Mouse (Mus musculus): Measurements from ENCODE around the gene Sh3d21.

The Sh3d21 gene

DNA sequence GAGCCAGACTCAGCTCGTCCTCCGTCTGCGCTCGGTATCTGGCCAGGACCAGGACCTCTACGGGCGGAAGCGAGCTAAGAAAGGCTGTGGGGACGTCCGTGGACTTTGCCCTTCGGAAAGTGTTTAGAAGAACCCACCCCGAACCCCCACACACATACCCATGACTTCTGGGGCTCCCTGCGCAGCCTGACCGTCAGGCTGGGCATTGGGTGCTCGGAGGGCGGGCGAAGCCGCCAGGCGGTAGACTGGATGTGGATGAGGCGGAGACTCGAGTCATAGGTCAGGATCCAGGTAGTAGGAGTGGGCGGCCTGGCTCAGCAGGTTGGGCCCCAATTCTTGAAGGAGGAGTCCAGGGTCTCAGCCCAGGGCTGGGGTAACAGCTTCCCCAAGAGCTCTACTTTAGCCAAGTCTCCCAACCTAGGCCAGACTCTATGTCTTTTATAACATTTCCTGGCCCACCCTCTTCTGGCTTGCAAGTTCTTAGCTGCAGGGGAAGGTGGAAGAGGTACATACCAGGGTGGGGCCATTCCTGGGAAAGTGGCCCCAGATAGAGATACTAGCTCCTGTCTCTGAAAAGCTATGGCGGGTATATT, at the start of gene Sh3d21:
Gene Sh3d21 (minus strand): TSS at position 425 of the 593 bp plus-strand sequence.
- no peak for DNase-seq (ENCODE audit: low read depth, low spot score)
- Histone ChIP-seq H3K36me3 (ENCODE audit: control insufficient read depth, insufficient read depth, low read length, poor library complexity, severe bottlenecking) (peaks cover 3% of the 10 kb centered on the region; the same call in 1 of the 2 replicates), H3K27me3 (ENCODE audit: control insufficient read depth, insufficient read depth, low read length, poor library complexity, severe bottlenecking) (no peaks in the 10 kb centered on the region)

- H3K36me3 ChIP-seq (ENCODE audit: control insufficient read depth, insufficient read depth, low read length, poor library complexity, severe bottlenecking), result no peaks in the 10 kb centered on the region
- no peak for DNase-seq (ENCODE audit: low read depth, low spot score)
- H3K27me3 ChIP-seq (ENCODE audit: control insufficient read depth, insufficient read depth, low read length, poor library complexity, severe bottlenecking), result no peaks in the 10 kb centered on the region
Measured at GRCm38 (mm10) chr4:126207081-126207480, 43.8 kb upstream of the Sh3d21 start.

- H3K36me3 ChIP-seq (ENCODE audit: control insufficient read depth, insufficient read depth, low read length, poor library complexity, severe bottlenecking), result no peaks in the 10 kb centered on the region
- no peak for DNase-seq (ENCODE audit: low read depth, low spot score)
- no peaks in the 10 kb centered on the region for H3K27me3 ChIP-seq (ENCODE audit: control insufficient read depth, insufficient read depth, low read length, poor library complexity, severe bottlenecking)
Measured at GRCm38 (mm10) chr4:126205386-126205785, 42.1 kb upstream of the Sh3d21 start.

GRCm38 (mm10) chr4:126204661-126205230, 41.5 kb upstream of the Sh3d21 start:
- H3K27me3 ChIP-seq (ENCODE audit: control insufficient read depth, insufficient read depth, low read length, poor library complexity, severe bottlenecking), result no peaks in the 10 kb centered on the region

DNA sequence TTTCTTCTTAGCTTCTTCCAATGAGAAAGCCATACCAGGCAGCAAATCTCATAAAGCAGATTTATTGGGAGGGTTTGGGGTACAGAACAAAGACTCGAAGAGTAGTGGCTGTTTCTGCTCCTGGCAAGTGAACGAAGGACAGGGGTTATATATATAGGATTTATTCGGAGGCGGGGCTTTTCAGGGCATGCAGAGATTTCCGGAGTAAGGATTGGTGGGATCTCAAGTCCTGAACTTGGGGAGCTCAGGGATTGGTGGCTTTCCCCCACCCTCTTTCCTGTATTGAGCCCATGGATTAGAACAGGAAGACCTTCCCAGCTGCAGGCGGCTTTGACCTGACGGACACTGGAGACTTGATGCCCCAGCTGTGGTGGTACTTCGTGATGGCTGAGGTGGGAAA, 40.7 kb upstream of the Sh3d21 start:
- no peaks in the 10 kb centered on the region for H3K36me3 ChIP-seq (ENCODE audit: control insufficient read depth, insufficient read depth, low read length, poor library complexity, severe bottlenecking)
- no peak for DNase-seq (ENCODE audit: low read depth, low spot score)

More at GRCm38 (mm10) chr4:126204661-126205230, 41.5 kb upstream of the Sh3d21 start:
- no peaks in the 10 kb centered on the region for H3K36me3 ChIP-seq (ENCODE audit: control insufficient read depth, insufficient read depth, low read length, poor library complexity, severe bottlenecking)
- DNase-seq (ENCODE audit: low read depth, low spot score), result peak; percentile 65

GRCm38 (mm10) chr4:126203336-126203895, 40.1 kb upstream of the Sh3d21 start:
- no peaks in the 10 kb centered on the region for H3K27me3 ChIP-seq (ENCODE audit: control insufficient read depth, insufficient read depth, low read length, poor library complexity, severe bottlenecking)
- no peaks in the 10 kb centered on the region for H3K36me3 ChIP-seq (ENCODE audit: control insufficient read depth, insufficient read depth, low read length, poor library complexity, severe bottlenecking)
- peak; percentile 22 for DNase-seq (ENCODE audit: low read depth, low spot score)

More for the DNA sequence above, 40.7 kb upstream of the Sh3d21 start:
- no peaks in the 10 kb centered on the region for H3K27me3 ChIP-seq (ENCODE audit: control insufficient read depth, insufficient read depth, low read length, poor library complexity, severe bottlenecking)

- DNase-seq (ENCODE audit: low read depth, low spot score), result peak; percentile 99
Measured at GRCm38 (mm10) chr4:126202303-126203181, 39.3 kb upstream of the Sh3d21 start, which contains the start of gene Thrap3. TSS of gene Thrap3 (minus strand) at chr4:126202760.

DNA sequence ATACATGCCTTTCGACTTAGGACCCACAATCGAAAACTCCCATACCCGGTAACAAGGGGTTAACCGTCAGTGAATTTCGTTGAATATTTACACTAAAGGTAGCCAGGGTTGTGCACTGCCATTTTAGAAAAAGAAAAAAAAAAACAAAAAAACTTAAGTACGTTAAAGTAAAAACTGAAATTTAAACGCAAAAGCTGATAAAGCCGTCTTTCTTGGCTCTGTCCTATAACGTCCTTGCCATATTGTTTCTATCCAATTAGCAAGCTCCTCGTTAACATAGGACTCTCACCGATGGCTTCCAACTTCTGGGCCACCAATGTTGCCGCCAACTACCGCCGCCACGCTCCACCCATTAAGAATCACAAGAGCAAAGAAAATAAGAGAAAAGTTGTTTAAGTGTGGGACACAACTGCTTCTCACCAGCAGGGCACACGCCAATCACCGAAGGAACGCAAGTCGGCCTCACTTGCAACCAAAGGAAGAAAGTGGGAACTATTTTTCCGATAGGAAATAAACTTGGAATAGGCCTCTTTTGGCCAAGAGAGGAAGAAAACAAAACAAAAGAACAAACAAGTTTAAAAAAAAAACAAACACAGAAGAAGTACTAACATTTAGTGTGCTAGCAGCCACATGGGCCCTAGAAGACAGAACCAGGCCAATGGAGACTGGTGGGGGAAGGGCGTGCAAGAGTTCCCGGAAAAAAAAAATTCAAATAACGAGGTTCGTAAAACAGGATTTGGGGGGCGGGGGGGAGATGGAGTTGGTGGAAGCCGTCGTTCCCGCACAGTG, 38.4 kb upstream of the Sh3d21 start:
- Histone ChIP-seq H3K36me3 (ENCODE audit: control insufficient read depth, insufficient read depth, low read length, poor library complexity, severe bottlenecking) (no peaks in the 10 kb centered on the region), H3K27me3 (ENCODE audit: control insufficient read depth, insufficient read depth, low read length, poor library complexity, severe bottlenecking) (no peaks in the 10 kb centered on the region)
- DNase-seq (ENCODE audit: low read depth, low spot score), result peak; percentile 71

More at GRCm38 (mm10) chr4:126202303-126203181, 39.3 kb upstream of the Sh3d21 start, which contains the start of gene Thrap3:
- no peaks in the 10 kb centered on the region for H3K27me3 ChIP-seq (ENCODE audit: control insufficient read depth, insufficient read depth, low read length, poor library complexity, severe bottlenecking)
- H3K36me3 ChIP-seq (ENCODE audit: control insufficient read depth, insufficient read depth, low read length, poor library complexity, severe bottlenecking), result no peaks in the 10 kb centered on the region

- no peak for DNase-seq (ENCODE audit: low read depth, low spot score)
- 0 out of 2 replicates have a peak, but pooled peaks cover 1% of the 10 kb centered on the region for H3K36me3 ChIP-seq (ENCODE audit: control insufficient read depth, insufficient read depth, low read length, poor library complexity, severe bottlenecking)
- H3K27me3 ChIP-seq (ENCODE audit: control insufficient read depth, insufficient read depth, low read length, poor library complexity, severe bottlenecking), result no peaks in the 10 kb centered on the region
Measured at GRCm38 (mm10) chr4:126200656-126201055, 37.4 kb upstream of the Sh3d21 start.

DNA sequence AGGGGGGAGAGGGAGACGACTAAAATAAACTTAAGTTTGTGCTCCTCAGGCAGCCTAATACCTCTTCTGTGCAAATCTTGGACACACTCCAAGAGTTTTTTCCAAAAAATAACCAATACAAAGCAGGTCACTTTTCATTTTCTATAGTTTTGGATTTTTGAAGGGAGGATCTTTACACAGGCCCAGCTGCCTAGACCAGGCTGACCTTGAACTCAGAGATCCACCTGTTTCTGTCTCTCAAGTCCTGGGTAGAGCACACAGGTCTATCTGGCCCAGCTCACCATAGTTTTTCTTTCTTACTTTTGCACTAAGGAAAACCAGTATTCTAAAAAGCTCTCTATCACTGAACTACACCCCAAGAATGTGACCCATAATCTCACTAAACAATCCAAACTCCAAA, 36.7 kb upstream of the Sh3d21 start:
- H3K27me3 ChIP-seq (ENCODE audit: control insufficient read depth, insufficient read depth, low read length, poor library complexity, severe bottlenecking), result no peaks in the 10 kb centered on the region
- H3K36me3 ChIP-seq (ENCODE audit: control insufficient read depth, insufficient read depth, low read length, poor library complexity, severe bottlenecking), result 0 out of 2 replicates have a peak, but pooled peaks cover 1% of the 10 kb centered on the region
- DNase-seq (ENCODE audit: low read depth, low spot score), result no peak

- no peak for DNase-seq (ENCODE audit: low read depth, low spot score)
- Histone ChIP-seq H3K36me3 (ENCODE audit: control insufficient read depth, insufficient read depth, low read length, poor library complexity, severe bottlenecking) (0 out of 2 replicates have a peak, but pooled peaks cover 1% of the 10 kb centered on the region), H3K27me3 (ENCODE audit: control insufficient read depth, insufficient read depth, low read length, poor library complexity, severe bottlenecking) (no peaks in the 10 kb centered on the region)
Measured at GRCm38 (mm10) chr4:126199556-126199955, 36.3 kb upstream of the Sh3d21 start.

DNA sequence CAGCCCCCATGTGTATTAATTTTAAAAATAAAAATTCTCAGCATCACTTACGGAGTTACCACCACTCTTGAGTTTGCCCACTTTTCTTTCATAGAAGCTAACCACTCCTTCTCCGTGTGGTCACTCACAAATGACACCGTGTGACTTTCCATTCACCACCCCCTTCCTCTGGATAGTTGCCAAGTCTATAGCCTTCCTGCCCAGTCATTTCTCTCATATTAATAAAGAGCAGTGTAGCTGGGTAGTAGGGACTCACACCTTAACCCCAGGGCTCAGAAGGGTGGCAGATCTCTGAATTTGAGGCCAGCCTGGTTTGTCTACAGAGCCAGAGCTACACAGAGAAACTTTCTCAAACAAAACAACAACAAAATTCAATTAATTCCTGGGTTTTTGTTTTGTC, 34.2 kb upstream of the Sh3d21 start:
- no peaks in the 10 kb centered on the region for H3K27me3 ChIP-seq (ENCODE audit: control insufficient read depth, insufficient read depth, low read length, poor library complexity, severe bottlenecking)
- DNase-seq (ENCODE audit: low read depth, low spot score), result peak; percentile 25
- peaks cover 3% of the 10 kb centered on the region; the same call in 1 of the 2 replicates for H3K36me3 ChIP-seq (ENCODE audit: control insufficient read depth, insufficient read depth, low read length, poor library complexity, severe bottlenecking)

- Histone ChIP-seq H3K36me3 (ENCODE audit: control insufficient read depth, insufficient read depth, low read length, poor library complexity, severe bottlenecking) (peaks cover 9% of the 10 kb centered on the region), H3K27me3 (ENCODE audit: control insufficient read depth, insufficient read depth, low read length, poor library complexity, severe bottlenecking) (no peaks in the 10 kb centered on the region)
- DNase-seq (ENCODE audit: low read depth, low spot score), result no peak
Measured at GRCm38 (mm10) chr4:126194916-126195315, 31.6 kb upstream of the Sh3d21 start.

DNA sequence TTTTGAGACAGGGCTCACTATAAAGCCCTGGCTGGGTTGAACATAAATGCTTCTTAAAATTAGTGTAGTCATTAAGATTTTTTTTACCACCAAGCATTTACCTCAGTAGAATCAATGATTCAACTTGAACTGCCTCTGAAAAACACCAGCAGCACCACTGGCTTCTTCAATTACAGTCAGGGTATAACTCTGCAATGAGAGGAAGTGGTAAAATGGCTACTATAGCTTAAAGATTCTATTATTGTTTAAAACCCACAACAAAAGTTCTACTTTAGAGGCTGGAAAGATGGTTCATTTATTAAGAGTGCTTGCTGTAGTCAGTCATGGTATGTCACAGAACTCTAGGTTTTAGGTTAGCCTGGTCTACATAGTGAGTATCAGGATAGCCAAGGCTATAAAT, 30.9 kb upstream of the Sh3d21 start:
- Histone ChIP-seq H3K36me3 (ENCODE audit: control insufficient read depth, insufficient read depth, low read length, poor library complexity, severe bottlenecking) (peaks cover 11% of the 10 kb centered on the region), H3K27me3 (ENCODE audit: control insufficient read depth, insufficient read depth, low read length, poor library complexity, severe bottlenecking) (no peaks in the 10 kb centered on the region)
- DNase-seq (ENCODE audit: low read depth, low spot score), result no peak

All from splenic B cell, adult 2 months (primary cell).